Comparison of ENCODE assay signal across 8 mouse cellular contexts in the genomic region with DNA sequence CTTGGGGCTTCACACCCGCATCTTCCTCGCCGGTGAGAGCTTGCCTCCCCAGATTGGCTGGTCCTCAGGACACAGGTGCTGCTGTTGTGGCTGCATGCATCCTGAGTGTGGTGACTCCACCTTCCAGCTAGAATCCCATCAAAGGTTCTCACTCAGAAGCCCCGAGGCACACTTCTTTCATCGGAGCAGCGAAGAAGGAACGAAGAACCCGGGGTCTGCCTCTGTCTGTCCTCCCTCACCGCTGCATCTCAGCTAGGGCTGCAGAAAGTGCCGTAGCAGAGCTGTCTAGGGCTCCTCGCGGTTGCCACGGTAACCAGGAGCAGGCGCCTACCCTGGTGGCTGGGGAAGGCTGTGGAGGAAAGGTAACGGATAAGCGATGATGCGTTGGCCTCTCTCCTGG. TPM values are rescaled to one million over a fixed set of nuclear protein-coding genes. Genes with fewer than 3 reads are reported as not detected.
DNase-seq lines count a peak whose midpoint lies in the region; ATAC-seq and TF ChIP-seq lines count a peak whose summit lies in the region.

Gene Mical3, minus strand, starts transcription at position 227 of the 400 bp plus-strand sequence.

- H3K4me1 ChIP-seq in cerebellum, adult 2 months (ENCODE audit: control insufficient read depth, insufficient read depth, low read length), result 0 out of 2 replicates have a peak, but pooled peaks cover 2% of the 10 kb centered on the region
- peaks cover 26% of the 10 kb centered on the region for H3K4me1 ChIP-seq in forebrain, embryonic 16.5 days (replicated peaks; ENCODE audit: control insufficient read depth, insufficient read depth, low read length)
- peaks cover 21% of the 10 kb centered on the region for H3K4me1 ChIP-seq in limb, embryonic 10.5 days
- peaks cover 21% of the 10 kb centered on the region for H3K4me1 ChIP-seq in neural tube, embryonic 12.5 days

- TF ChIP-seq POLR2A in cerebellum, adult 2 months (IDR thresholded peaks at IDR 0.05; ENCODE audit: borderline replicate concordance, insufficient read depth, low read length), result no peak

- H3K9ac ChIP-seq in forebrain, embryonic 16.5 days (replicated peaks; ENCODE audit: low read depth, low read length), result peak within 1 kb of the TSS; percentile 84
- H3K9ac ChIP-seq in neural tube, embryonic 12.5 days, result peak within 1 kb of the TSS; percentile 58

- no peak within 1 kb of the TSS for H3K27ac ChIP-seq in cerebellum, adult 2 months (ENCODE audit: insufficient read depth, low read length)
- peak within 1 kb of the TSS; percentile 94 for H3K27ac ChIP-seq in forebrain, embryonic 16.5 days (ENCODE audit: low read length)
- H3K27ac ChIP-seq in limb, embryonic 10.5 days, result peak within 1 kb of the TSS; percentile 80
- H3K27ac ChIP-seq in neural tube, embryonic 12.5 days, result peak within 1 kb of the TSS; percentile 26; the same call in 1 of the 2 replicates

- peak; percentile 66 for DNase-seq in ovary, postnatal 36 days (ENCODE audit: low spot score)
- no peak for DNase-seq in ovary, postnatal 14 days (ENCODE audit: low spot score)
- peak; percentile 81 to 85 for DNase-seq in cerebellum, adult 2 months
- no peak for DNase-seq in heart, postnatal 4 days
- DNase-seq in limb, embryonic 10.5 days (ENCODE audit: low spot score), result peak; percentile 77
- DNase-seq in urinary bladder, postnatal 14 days (ENCODE audit: low spot score), result no peak

- ATAC-seq in forebrain, embryonic 16.5 days, result peak; percentile 85
- peak; percentile 80 for ATAC-seq in neural tube, embryonic 12.5 days (ENCODE audit: low FRiP score, low read depth)

- H3K4me3 ChIP-seq in cerebellum, adult 2 months (replicated peaks; ENCODE audit: insufficient read depth, low read depth, low read length), result peak within 1 kb of the TSS; percentile 62
- peak within 1 kb of the TSS; percentile 69 for H3K4me3 ChIP-seq in forebrain, embryonic 16.5 days (replicated peaks; ENCODE audit: low read length)
- peak within 1 kb of the TSS; percentile 53 for H3K4me3 ChIP-seq in limb, embryonic 10.5 days
- H3K4me3 ChIP-seq in neural tube, embryonic 12.5 days, result peak within 1 kb of the TSS; percentile 37

- peak; percentile 26; the same call in 1 of the 2 replicates for TF ChIP-seq CTCF in cerebellum, adult 2 months (IDR thresholded peaks at IDR 0.05; ENCODE audit: borderline replicate concordance, insufficient read depth, low read depth, low read length)

- H3K4me2 ChIP-seq in forebrain, embryonic 16.5 days (ENCODE audit: low read length), result peak within 1 kb of the TSS; percentile 84
- peak within 1 kb of the TSS; percentile 69 for H3K4me2 ChIP-seq in neural tube, embryonic 12.5 days (replicated peaks)

- H3K36me3 ChIP-seq in forebrain, embryonic 16.5 days (ENCODE audit: control insufficient read depth, insufficient read depth), result no peaks in the 10 kb centered on the region
- no peaks in the 10 kb centered on the region for H3K36me3 ChIP-seq in limb, embryonic 10.5 days
- H3K36me3 ChIP-seq in neural tube, embryonic 12.5 days, result no peaks in the 10 kb centered on the region

- WGBS in cerebellum, adult 2 months, result under 1% methylated on average over 17 of the region's 17 CpGs
- 0% methylated on average over 17 of the region's 17 CpGs for WGBS in forebrain, embryonic 16.5 days
- WGBS in limb, embryonic 10.5 days, result 1% methylated on average over 17 of the region's 17 CpGs
- under 1% methylated on average over 17 of the region's 17 CpGs for WGBS in neural tube, embryonic 12.5 days

- no peaks in the 10 kb centered on the region for H3K27me3 ChIP-seq in cerebellum, adult 2 months (ENCODE audit: control insufficient read depth, insufficient read depth, low read length)
- no peaks in the 10 kb centered on the region for H3K27me3 ChIP-seq in forebrain, embryonic 16.5 days (replicated peaks; ENCODE audit: control insufficient read depth, insufficient read depth, low read length)
- H3K27me3 ChIP-seq in limb, embryonic 10.5 days (ENCODE audit: low read depth, poor library complexity, severe bottlenecking), result peaks cover 55% of the 10 kb centered on the region
- H3K27me3 ChIP-seq in neural tube, embryonic 12.5 days (replicated peaks), result no peaks in the 10 kb centered on the region

- no peaks in the 10 kb centered on the region for H3K9me3 ChIP-seq in forebrain, embryonic 16.5 days (ENCODE audit: control insufficient read depth, low read length)
- H3K9me3 ChIP-seq in limb, embryonic 10.5 days (replicated peaks), result no peaks in the 10 kb centered on the region
- no peaks in the 10 kb centered on the region for H3K9me3 ChIP-seq in neural tube, embryonic 12.5 days

RNA-seq across cellular contexts. Expression of gene Mical3, which starts in this region (rescaled TPM):
- polyA plus RNA-seq in cerebellum, adult 2 months (2012; rRNA removed), result 75.7 and 82.7 TPM in 2 replicates
- 27.1 and 35.5 TPM in 2 replicates for polyA plus RNA-seq in forebrain, embryonic 16.5 days (2015; fragmentation: Nextera tagmentation; extraction: Ambion mirVana)
- total RNA-seq in heart, postnatal 4 days (2021), result 100 to 1,000 TPM; 201 to 216 TPM
- 8.2 and 9.8 TPM in 2 replicates for polyA plus RNA-seq in limb, embryonic 10.5 days (2016; fragmentation: Nextera tagmentation; extraction: Ambion mirVana)
- polyA plus RNA-seq in neural tube, embryonic 12.5 days (2016; fragmentation: Nextera tagmentation; extraction: Ambion mirVana), result 17.3 and 22.2 TPM in 2 replicates

Comparison
In these comparisons a context has a peak if more than half of its experiments do, and no peak if none do; other contexts are left out.
1. DNase-seq: peak in ovary, postnatal 36 days (single experiment), cerebellum, adult 2 months (2 of 2) and limb, embryonic 10.5 days (single experiment); none in ovary, postnatal 14 days (single experiment), heart, postnatal 4 days (single experiment) and urinary bladder, postnatal 14 days (single experiment).
2. Peak in every context shown above with its lines, with median percentiles within 50 percentile points of each other: H3K4me3 ChIP-seq.